Mouse (Mus musculus) heart, embryonic 15.5 days (tissue): ENCODE results near the gene Olfr1095. TPM values are rescaled to one million over a fixed set of nuclear protein-coding genes. Genes with fewer than 3 reads are reported as not detected.

Source experiments
- ATAC-seq: fragments of 200-750 bp; cut with Nextera tagmentation; replicated peaks from 2 replicates; pipeline ENCODE4 v1.8.0; 2017; ENCODE audit warnings: low read depth, moderate TSS enrichment; ENCODE audit not compliant: insufficient number of reproducible peaks, insufficient read depth, low FRiP score
- H3K27ac ChIP-seq: fragments of 300-500 bp; sonication (generic); 2 replicates; pipeline ENCODE4 v1.5.1; 2015; ENCODE audit warnings: mild to moderate bottlenecking, inconsistent platforms
- H3K27me3 ChIP-seq: fragments of 300-500 bp; sonication (generic); 2 replicates; pipeline ENCODE4 v1.6.1; 2015; ENCODE audit warnings: inconsistent platforms
- H3K36me3 ChIP-seq: fragments of 300-500 bp; sonication (generic); 2 replicates; pipeline ENCODE4 v1.6.1; 2015; ENCODE audit warnings: mild to moderate bottlenecking, inconsistent platforms
- H3K4me1 ChIP-seq: fragments of 300-500 bp; sonication (generic); replicated peaks from 2 replicates; pipeline ENCODE4 v1.6.1; 2015; ENCODE audit warnings: inconsistent platforms
- H3K4me2 ChIP-seq: fragments of 300-500 bp; sonication (generic); 2 replicates; pipeline ENCODE4 v1.6.1; 2015; ENCODE audit warnings: inconsistent platforms, mild to moderate bottlenecking, moderate library complexity
- H3K4me3 ChIP-seq: fragments of 300-500 bp; sonication (generic); 2 replicates; pipeline ENCODE4 v1.5.1; 2015; ENCODE audit warnings: mild to moderate bottlenecking, inconsistent platforms
- H3K9ac ChIP-seq: fragments of 300-500 bp; sonication (generic); 2 replicates; pipeline ENCODE4 v1.6.1; 2015; ENCODE audit warnings: mild to moderate bottlenecking, inconsistent platforms
- H3K9me3 ChIP-seq: fragments of 300-500 bp; sonication (generic); replicated peaks from 2 replicates; pipeline ENCODE4 v1.6.1; 2016; ENCODE audit warnings: inconsistent platforms
- WGBS: fragments of 180-500 bp; shearing (Covaris S2); methylation state at CpG from one replicate; pipeline ENCODE4 v1.1.7; 2015; ENCODE audit warnings: mixed read lengths; 5-methylcytosine and 5-hydroxymethylcytosine counted together
- polyA plus RNA-seq: library from polyadenylated mRNA; unstranded; fragments of >200 nt; fragmentation: Nextera tagmentation; extraction: Ambion mirVana; gene quantifications from 2 replicates; pipeline ENCODE4 v1.2.1, GENCODE M21; 2015

The Olfr1095 gene
- not detected in 2 replicates for polyA plus RNA-seq

GRCm38 (mm10) chr2:86851596-86851995 is at the start of gene Olfr1095:
Olfr1095 (minus strand) TSS chr2:86851696.
- Histone ChIP-seq H3K27ac (no peak within 1 kb of the TSS), H3K4me2 (no peak within 1 kb of the TSS), H3K36me3 (no peaks in the 10 kb centered on the region), H3K4me3 (no peak within 1 kb of the TSS), H3K9me3 (no peaks in the 10 kb centered on the region), H3K4me1 (no peaks in the 10 kb centered on the region), H3K27me3 (no peaks in the 10 kb centered on the region), H3K9ac (no peak within 1 kb of the TSS)
- WGBS, result 84% methylated on average over 3 of the region's 3 CpGs
- no peak for ATAC-seq

GRCm38 (mm10) chr2:86892116-86892515 is 40.6 kb upstream of the Olfr1095 start, which contains the start of gene Olfr1097:
Olfr1097 (minus strand) TSS chr2:86892216.
- ATAC-seq, result no peak
- 75% methylated on average over 1 of the region's 1 CpGs for WGBS
- no peaks in the 10 kb centered on the region for H3K4me1 ChIP-seq

GRCm38 (mm10) chr2:86874702-86875101 is 23.2 kb upstream of the Olfr1095 start, which contains the start of gene Gm13723:
Gm13723 (minus strand) TSS chr2:86874802.
- H3K4me2 ChIP-seq, result no peak within 1 kb of the TSS
- no peaks in the 10 kb centered on the region for H3K4me1 ChIP-seq
- no peaks in the 10 kb centered on the region for H3K9me3 ChIP-seq
- no peak within 1 kb of the TSS for H3K27ac ChIP-seq
- no peaks in the 10 kb centered on the region for H3K27me3 ChIP-seq
- H3K36me3 ChIP-seq, result no peaks in the 10 kb centered on the region
- no peak for ATAC-seq
- H3K4me3 ChIP-seq, result no peak within 1 kb of the TSS
- 54% methylated on average over 1 of the region's 1 CpGs for WGBS
- no peak within 1 kb of the TSS for H3K9ac ChIP-seq

More at GRCm38 (mm10) chr2:86892116-86892515, 40.6 kb upstream of the Olfr1095 start, which contains the start of gene Olfr1097:
- H3K9ac ChIP-seq, result no peak within 1 kb of the TSS
- H3K4me3 ChIP-seq, result no peak within 1 kb of the TSS
- no peaks in the 10 kb centered on the region for H3K27me3 ChIP-seq
- H3K27ac ChIP-seq, result no peak within 1 kb of the TSS
- H3K4me2 ChIP-seq, result no peak within 1 kb of the TSS
- H3K36me3 ChIP-seq, result no peaks in the 10 kb centered on the region
- no peaks in the 10 kb centered on the region for H3K9me3 ChIP-seq

GRCm38 (mm10) chr2:86824363-86824762 is 27.1 kb downstream of the Olfr1095 start, which contains the start of gene Olfr1094:
Olfr1094 (plus strand) TSS chr2:86824663.
- Histone ChIP-seq H3K4me3 (no peak within 1 kb of the TSS), H3K27ac (no peak within 1 kb of the TSS), H3K9me3 (no peaks in the 10 kb centered on the region), H3K4me1 (no peaks in the 10 kb centered on the region), H3K4me2 (no peak within 1 kb of the TSS), H3K27me3 (no peaks in the 10 kb centered on the region), H3K9ac (no peak within 1 kb of the TSS), H3K36me3 (no peaks in the 10 kb centered on the region)
- no peak for ATAC-seq

GRCm38 (mm10) chr2:86809918-86810317 is 41.6 kb downstream of the Olfr1095 start, which contains the start of gene Olfr141:
Olfr141 (minus strand) TSS chr2:86810018.
- H3K27ac ChIP-seq, result no peak within 1 kb of the TSS
- no peaks in the 10 kb centered on the region for H3K27me3 ChIP-seq
- H3K4me3 ChIP-seq, result no peak within 1 kb of the TSS
- no peak for ATAC-seq
- H3K36me3 ChIP-seq, result no peaks in the 10 kb centered on the region
- no peaks in the 10 kb centered on the region for H3K4me1 ChIP-seq
- H3K9ac ChIP-seq, result no peak within 1 kb of the TSS
- H3K9me3 ChIP-seq, result no peaks in the 10 kb centered on the region
- no peak within 1 kb of the TSS for H3K4me2 ChIP-seq

Other genes starting within 250 kb of the Olfr1095 start
- not detected in 2 replicates for gene Olfr1084, start 212.0 kb downstream of the Olfr1095 start, polyA plus RNA-seq
- gene Olfr1085, start 189.7 kb downstream of the Olfr1095 start, polyA plus RNA-seq, result not detected in 2 replicates
- not detected in 2 replicates for gene Olfr1086, start 171.6 kb downstream of the Olfr1095 start, polyA plus RNA-seq
- not detected in 2 replicates for gene Olfr1087, start 153.3 kb downstream of the Olfr1095 start, polyA plus RNA-seq
- gene Olfr1089, start 118.0 kb downstream of the Olfr1095 start, polyA plus RNA-seq, result not detected in 2 replicates
- not detected in 2 replicates for gene Olfr1090, start 92.7 kb downstream of the Olfr1095 start, polyA plus RNA-seq
- gene Olfr1093, start 69.2 kb downstream of the Olfr1095 start, polyA plus RNA-seq, result not detected in 2 replicates
- not detected in 2 replicates for gene Olfr141, start 41.7 kb downstream of the Olfr1095 start, polyA plus RNA-seq
- not detected in 2 replicates for gene Olfr1094, start 27.0 kb downstream of the Olfr1095 start, polyA plus RNA-seq
- gene Gm13723, start 23.1 kb upstream of the Olfr1095 start, polyA plus RNA-seq, result not detected in 2 replicates
- gene Olfr1097, start 40.5 kb upstream of the Olfr1095 start, polyA plus RNA-seq, result not detected in 2 replicates
- not detected in 2 replicates for gene Olfr1098, start 72.8 kb upstream of the Olfr1095 start, polyA plus RNA-seq
- gene Olfr1099, start 109.0 kb upstream of the Olfr1095 start, polyA plus RNA-seq, result not detected in 2 replicates
- not detected in 2 replicates for gene Olfr1100, start 128.3 kb upstream of the Olfr1095 start, polyA plus RNA-seq
- gene Olfr1101, start 139.5 kb upstream of the Olfr1095 start, polyA plus RNA-seq, result not detected in 2 replicates
- not detected in 2 replicates for gene Olfr1102, start 146.7 kb upstream of the Olfr1095 start, polyA plus RNA-seq
- not detected in 2 replicates for gene Olfr1104, start 175.4 kb upstream of the Olfr1095 start, polyA plus RNA-seq
- gene Olfr1105, start 184.8 kb upstream of the Olfr1095 start, polyA plus RNA-seq, result not detected in 2 replicates
- not detected in 2 replicates for gene Olfr1106, start 200.6 kb upstream of the Olfr1095 start, polyA plus RNA-seq
- gene Olfr1107, start 224.1 kb upstream of the Olfr1095 start, polyA plus RNA-seq, result not detected in 2 replicates
- gene Olfr1109, start 244.3 kb upstream of the Olfr1095 start, polyA plus RNA-seq, result not detected in 2 replicates